8 mouse cellular contexts compared by ENCODE assay signal in the genomic region with DNA sequence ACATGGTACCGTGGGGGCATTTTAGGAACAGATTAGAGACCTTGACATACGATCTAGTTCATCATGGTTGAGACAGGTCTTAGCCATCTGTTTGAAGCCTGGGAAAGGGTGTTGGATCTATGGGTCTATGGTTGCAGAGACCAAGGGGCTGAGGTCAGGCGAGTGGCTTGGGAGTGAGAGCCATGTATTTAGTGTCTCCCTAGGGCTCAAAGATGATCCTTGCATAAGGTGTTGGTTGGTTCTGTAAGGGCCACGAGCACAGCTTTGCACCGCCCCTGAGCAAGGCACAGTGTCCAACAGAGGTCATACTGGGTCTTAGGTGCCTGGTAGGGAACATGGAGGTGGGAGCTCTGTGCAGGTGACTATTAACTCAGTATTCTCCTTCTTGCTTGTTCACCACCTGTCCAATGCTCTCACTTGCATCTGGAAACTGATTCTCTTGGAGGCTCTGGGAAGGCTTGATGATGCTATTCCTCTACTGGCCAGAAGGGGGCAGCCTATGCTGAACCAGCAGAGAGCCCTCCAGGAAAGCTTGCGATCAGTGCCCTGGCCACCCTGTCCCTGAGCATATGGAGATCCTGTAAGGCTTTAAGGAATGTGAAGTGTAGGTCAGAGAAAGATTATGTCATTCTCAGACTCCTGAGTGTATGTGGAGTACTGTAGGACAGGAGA. TPM values are rescaled to one million over a fixed set of nuclear protein-coding genes. Genes with fewer than 3 reads are reported as not detected.
DNase-seq lines count a peak whose midpoint lies in the region; ATAC-seq and TF ChIP-seq lines count a peak whose summit lies in the region.

No protein-coding gene starts in this region.

- WGBS in embryonic facial prominence, embryonic 10.5 days, result 53% methylated on average over 6 of the region's 6 CpGs
- WGBS in kidney, adult 2 months, result 52% methylated on average over 6 of the region's 6 CpGs
- WGBS in limb, embryonic 11.5 days, result 41% methylated on average over 6 of the region's 6 CpGs
- WGBS in midbrain, embryonic 15.5 days, result 49% methylated on average over 6 of the region's 6 CpGs

- H3K36me3 ChIP-seq in embryonic facial prominence, embryonic 10.5 days (replicated peaks), result no peaks in the 10 kb centered on the region
- no peaks in the 10 kb centered on the region for H3K36me3 ChIP-seq in kidney, adult 2 months (ENCODE audit: control insufficient read depth, insufficient read depth, low read length)
- no peaks in the 10 kb centered on the region for H3K36me3 ChIP-seq in limb, embryonic 11.5 days (ENCODE audit: control insufficient read depth, insufficient read depth, low read length)
- no peaks in the 10 kb centered on the region for H3K36me3 ChIP-seq in midbrain, embryonic 15.5 days (replicated peaks)
- H3K36me3 ChIP-seq in testis, adult 2 months (ENCODE audit: control insufficient read depth, insufficient read depth, low read length), result no peaks in the 10 kb centered on the region

- TF ChIP-seq CTCF in kidney, adult 2 months (conservative IDR thresholded peaks at IDR 0.05; ENCODE audit: insufficient read depth, insufficient read length, low read depth, low read length), result peak; percentile 88
- TF ChIP-seq CTCF in testis, adult 2 months (IDR thresholded peaks at IDR 0.05; ENCODE audit: control insufficient read depth, insufficient read depth, insufficient replicate concordance, low read depth, low read length), result peak; percentile 89

- peak overlapping the region; percentile 71 for H3K4me2 ChIP-seq in limb, embryonic 11.5 days (ENCODE audit: low read depth, severe bottlenecking)
- H3K4me2 ChIP-seq in midbrain, embryonic 15.5 days, result peak overlapping the region; percentile 92; the same call in 1 of the 2 replicates

- peak overlapping the region; percentile 74 for H3K27ac ChIP-seq in embryonic facial prominence, embryonic 10.5 days (replicated peaks)
- H3K27ac ChIP-seq in kidney, adult 2 months (ENCODE audit: insufficient read depth, low read depth, low read length), result peak overlapping the region; percentile 86
- no peak overlapping the region for H3K27ac ChIP-seq in limb, embryonic 11.5 days (replicated peaks; ENCODE audit: low read depth, low read length)
- peak overlapping the region; percentile 24; the same call in 1 of the 2 replicates for H3K27ac ChIP-seq in midbrain, embryonic 15.5 days
- H3K27ac ChIP-seq in testis, adult 2 months (ENCODE audit: control insufficient read depth, insufficient read depth, low read depth, low read length), result peak overlapping the region; percentile 41

- peak overlapping the region; percentile 56 for H3K4me3 ChIP-seq in embryonic facial prominence, embryonic 10.5 days
- no peak overlapping the region for H3K4me3 ChIP-seq in kidney, adult 2 months (ENCODE audit: insufficient read depth, low read depth, low read length)
- peak overlapping the region; percentile 31; the same call in 1 of the 2 replicates for H3K4me3 ChIP-seq in limb, embryonic 11.5 days (ENCODE audit: low read depth, low read length)
- H3K4me3 ChIP-seq in midbrain, embryonic 15.5 days, result peak overlapping the region; percentile 48; the same call in 1 of the 2 replicates
- H3K4me3 ChIP-seq in testis, adult 2 months (ENCODE audit: control insufficient read depth, low read depth, low read length), result no peak overlapping the region

- H3K9me3 ChIP-seq in embryonic facial prominence, embryonic 10.5 days, result no peaks in the 10 kb centered on the region
- no peaks in the 10 kb centered on the region for H3K9me3 ChIP-seq in limb, embryonic 11.5 days (ENCODE audit: control insufficient read depth, low read length)
- no peaks in the 10 kb centered on the region for H3K9me3 ChIP-seq in midbrain, embryonic 15.5 days

- H3K9ac ChIP-seq in limb, embryonic 11.5 days (ENCODE audit: low read length), result no peak overlapping the region; the same call in 1 of the 2 replicates
- H3K9ac ChIP-seq in midbrain, embryonic 15.5 days, result no peak overlapping the region; the same call in 1 of the 2 replicates

- H3K4me1 ChIP-seq in embryonic facial prominence, embryonic 10.5 days, result peaks cover 27% of the 10 kb centered on the region
- H3K4me1 ChIP-seq in kidney, adult 2 months (ENCODE audit: control insufficient read depth, insufficient read depth, low read length), result peaks cover 6% of the 10 kb centered on the region; the same call in 1 of the 2 replicates
- H3K4me1 ChIP-seq in limb, embryonic 11.5 days (ENCODE audit: control insufficient read depth, insufficient read depth, low read length), result peaks cover 16% of the 10 kb centered on the region
- H3K4me1 ChIP-seq in midbrain, embryonic 15.5 days, result peaks cover 8% of the 10 kb centered on the region
- no peaks in the 10 kb centered on the region; the same call in none of the 2 replicates for H3K4me1 ChIP-seq in testis, adult 2 months (ENCODE audit: control insufficient read depth, insufficient read depth, low read length)

- peaks cover 59% of the 10 kb centered on the region for H3K27me3 ChIP-seq in embryonic facial prominence, embryonic 10.5 days (replicated peaks; ENCODE audit: low read depth, poor library complexity, severe bottlenecking)
- H3K27me3 ChIP-seq in kidney, adult 2 months (replicated peaks; ENCODE audit: control insufficient read depth, insufficient read depth, low read length), result no peaks in the 10 kb centered on the region
- no peaks in the 10 kb centered on the region for H3K27me3 ChIP-seq in limb, embryonic 11.5 days (ENCODE audit: control insufficient read depth, insufficient read depth, low read length)
- H3K27me3 ChIP-seq in midbrain, embryonic 15.5 days (replicated peaks), result no peaks in the 10 kb centered on the region
- H3K27me3 ChIP-seq in testis, adult 2 months (ENCODE audit: control insufficient read depth, insufficient read depth, low read length), result no peaks in the 10 kb centered on the region

- no peak for TF ChIP-seq POLR2A in kidney, adult 2 months (IDR thresholded peaks at IDR 0.05; ENCODE audit: low read depth, low read length)
- TF ChIP-seq POLR2A in testis, adult 2 months (IDR thresholded peaks at IDR 0.05; ENCODE audit: control insufficient read depth, low read depth, low read length), result no peak

- ATAC-seq in limb, embryonic 11.5 days (ENCODE audit: insufficient number of reproducible peaks, low FRiP score, low TSS enrichment, low read depth), result peak; percentile 32; the same call in 1 of the 2 replicates
- peak; percentile 43 for ATAC-seq in midbrain, embryonic 15.5 days (replicated peaks)

- peak; percentile 40 for DNase-seq in CD4-positive helper T cell, adult 2 months (ENCODE audit: low read depth, low spot score)
- peak; percentile 82 for DNase-seq in adrenal gland, postnatal 14 days
- DNase-seq in embryonic facial prominence, embryonic 10.5 days (ENCODE audit: low spot score), result peak; percentile 76
- DNase-seq in heart, adult 8-10 months (ENCODE audit: low spot score), result peak; percentile 76
- peak; percentile 66 for DNase-seq in kidney, adult 2 months
- DNase-seq in limb, embryonic 11.5 days (ENCODE audit: low spot score), result peak; percentile 79

RNA-seq across cellular contexts. Expression of gene Eln, which starts 1.0 kb away (rescaled TPM):
- total RNA-seq in adrenal gland, postnatal 14 days (2021), result 148 and 554 TPM in 2 replicates
- 2.4 and 3.9 TPM in 2 replicates for polyA plus RNA-seq in embryonic facial prominence, embryonic 10.5 days (2016; fragmentation: Nextera tagmentation; extraction: Ambion mirVana)
- total RNA-seq in heart, adult 8-10 months (2022), result 10 to 100 TPM; 14.7 to 26.2 (median 17.6) TPM
- 23.6 and 30.8 TPM in 2 replicates for polyA plus RNA-seq in kidney, adult 2 months (2012; rRNA removed)
- 3.8 and 4.2 TPM in 2 replicates for polyA plus RNA-seq in limb, embryonic 11.5 days (2014; fragmentation: Nextera tagmentation; extraction: Ambion mirVana)
- 8.7 and 9.3 TPM in 2 replicates for polyA plus RNA-seq in midbrain, embryonic 15.5 days (2015; fragmentation: Nextera tagmentation; extraction: Ambion mirVana)
- 12.8 and 13.8 TPM in 2 replicates for polyA plus RNA-seq in testis, adult 2 months (2012; rRNA removed)

RNA-seq across cellular contexts. Expression of gene Limk1, which starts 59.7 kb away (rescaled TPM):
- 17.9 and 23.7 TPM in 2 replicates for total RNA-seq in adrenal gland, postnatal 14 days (2021)
- polyA plus RNA-seq in embryonic facial prominence, embryonic 10.5 days (2016; fragmentation: Nextera tagmentation; extraction: Ambion mirVana), result 5.7 and 5.9 TPM in 2 replicates
- total RNA-seq in heart, adult 8-10 months (2022), result 1 to 10 TPM; 3.8 to 5.1 (median 4.0) TPM
- 7.3 and 7.9 TPM in 2 replicates for polyA plus RNA-seq in kidney, adult 2 months (2012; rRNA removed)
- 5.4 and 5.6 TPM in 2 replicates for polyA plus RNA-seq in limb, embryonic 11.5 days (2014; fragmentation: Nextera tagmentation; extraction: Ambion mirVana)
- polyA plus RNA-seq in midbrain, embryonic 15.5 days (2015; fragmentation: Nextera tagmentation; extraction: Ambion mirVana), result 21.6 and 25.1 TPM in 2 replicates
- polyA plus RNA-seq in testis, adult 2 months (2012; rRNA removed), result 16.3 and 19.5 TPM in 2 replicates

Comparison
In these comparisons a context has a peak if more than half of its experiments do, and no peak if none do; other contexts are left out.
1. H3K4me3 ChIP-seq: peak in embryonic facial prominence, embryonic 10.5 days (single experiment), limb, embryonic 11.5 days (single experiment) and midbrain, embryonic 15.5 days (single experiment); none in kidney, adult 2 months (single experiment) and testis, adult 2 months (single experiment).
2. Peak in every context shown above with its lines, with median percentiles within 50 percentile points of each other: DNase-seq.